Mouse (Mus musculus) cortical plate, adult 2 months (tissue): Measurements from ENCODE around the gene Gm17657. TPM values are rescaled to one million over a fixed set of nuclear protein-coding genes. Genes with fewer than 3 reads are reported as not detected.
A peak's percentile ranks its signal among the peaks of the same experiment; 100 is the strongest.

ENCODE experiments used
- H3K27ac ChIP-seq: fragments of 200-500 bp; 2 replicates; pipeline ENCODE4 v1.5.1; 2012; ENCODE audit warnings: low read length, control low read depth, inconsistent platforms; ENCODE audit not compliant: insufficient read depth
- H3K4me1 ChIP-seq: fragments of 200-500 bp; 2 replicates; pipeline ENCODE4 v1.6.1; 2011; ENCODE audit warnings: low read length; ENCODE audit not compliant: control insufficient read depth, insufficient read depth
- H3K4me3 ChIP-seq: fragments of 200-500 bp; 2 replicates; pipeline ENCODE4 v1.5.1; 2011; ENCODE audit warnings: mild to moderate bottlenecking, low read length, control low read depth; ENCODE audit not compliant: insufficient read depth
- CTCF ChIP-seq: fragments of 200-500 bp; IDR thresholded peaks from 2 replicates; pipeline ENCODE4 v1.5.1; 2011; ENCODE audit warnings: mild to moderate bottlenecking, control low read depth, low read length; ENCODE audit not compliant: insufficient read depth; ENCODE audit errors: extremely low read depth
- POLR2A ChIP-seq: fragments of 200-500 bp; IDR thresholded peaks from 2 replicates; pipeline ENCODE4 v1.6.1; 2011; ENCODE audit warnings: mild to moderate bottlenecking, low read length, control low read depth; ENCODE audit not compliant: insufficient read depth; ENCODE audit errors: extremely low read depth
- polyA plus RNA-seq: library from polyadenylated mRNA; depleted of rRNA; stranded (reverse); fragments of >200 nt; gene quantifications from 2 replicates; pipeline ENCODE4 v1.2.3, GENCODE M21; 2012; rRNA removed

Gene Gm17657
- not detected in 2 replicates for polyA plus RNA-seq

- TF ChIP-seq POLR2A: no peak
- TF ChIP-seq CTCF: no peak
- Histone ChIP-seq H3K27ac (peak within 1 kb of the TSS; percentile 53; the same call in 1 of the 2 replicates), H3K4me1 (peaks cover 2% of the 10 kb centered on the region; the same call in 1 of the 2 replicates), H3K4me3 (peak within 1 kb of the TSS; percentile 92)
These were observed at the start of gene Gm17657, which contains the start of gene Tbc1d22b for GRCm38 (mm10) chr17:29549543-29550428. TSS of gene Gm17657 (minus strand) at chr17:29549638. TSS of gene Tbc1d22b (plus strand) at chr17:29549785.

- TF ChIP-seq POLR2A: no peak
- no peak for TF ChIP-seq CTCF
- H3K27ac ChIP-seq: no peak overlapping the region
- H3K4me1 ChIP-seq: no peaks in the 10 kb centered on the region
- H3K4me3 ChIP-seq: no peak overlapping the region
These were observed 49.6 kb upstream of the Gm17657 start for GRCm38 (mm10) chr17:29599051-29599450.

- Histone ChIP-seq H3K4me3 (no peak overlapping the region), H3K4me1 (no peaks in the 10 kb centered on the region), H3K27ac (no peak overlapping the region)
- no peak for TF ChIP-seq POLR2A
- no peak for TF ChIP-seq CTCF
These were observed 47.3 kb upstream of the Gm17657 start for GRCm38 (mm10) chr17:29596771-29597132.

DNA sequence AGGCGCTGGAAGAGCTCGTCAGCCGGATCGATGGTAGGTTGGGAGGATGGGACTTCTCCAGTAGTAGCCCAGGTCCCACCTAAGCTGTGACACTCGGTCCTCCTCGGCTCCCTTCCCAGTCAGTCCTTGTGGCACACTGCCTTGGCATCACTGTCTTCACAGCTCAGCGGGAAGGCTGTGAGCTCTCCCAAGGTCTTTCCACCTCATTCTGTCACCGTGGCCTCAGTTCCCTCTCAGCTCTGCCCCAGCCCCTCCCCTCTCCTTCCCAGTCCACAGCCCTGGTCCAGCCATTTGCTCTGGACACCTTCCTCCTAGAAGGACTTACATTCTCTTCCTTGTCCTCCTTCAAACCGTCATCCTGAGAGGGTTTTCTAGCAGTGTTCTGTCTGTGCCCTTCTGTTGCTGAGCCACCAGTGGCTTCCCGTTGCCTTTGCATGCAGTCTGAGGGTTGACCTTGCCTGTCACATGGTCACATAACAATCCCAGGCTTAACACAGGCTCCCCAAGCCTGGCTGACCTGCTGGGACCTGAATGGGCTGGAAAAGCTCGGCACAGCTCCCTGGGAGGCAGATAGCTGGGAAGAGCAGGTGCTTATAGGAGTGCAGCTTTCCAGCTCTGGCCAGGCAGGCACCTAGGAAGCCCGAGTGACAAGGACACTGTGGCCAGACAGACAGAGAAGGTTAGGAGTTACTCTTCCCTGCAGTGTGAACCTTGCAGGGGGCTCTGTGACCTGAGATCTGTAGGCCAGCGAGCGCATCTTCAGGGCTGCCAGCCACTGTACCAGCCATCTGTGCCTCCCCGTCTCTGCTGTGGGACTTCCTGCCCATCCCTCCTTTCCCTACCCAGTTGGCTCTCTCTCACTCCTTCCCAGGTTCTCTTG is 46.7 kb upstream of the Gm17657 start:
- Histone ChIP-seq H3K4me3 (no peak overlapping the region), H3K27ac (no peak overlapping the region)
- TF ChIP-seq CTCF: no peak
- TF ChIP-seq POLR2A: no peak

DNA sequence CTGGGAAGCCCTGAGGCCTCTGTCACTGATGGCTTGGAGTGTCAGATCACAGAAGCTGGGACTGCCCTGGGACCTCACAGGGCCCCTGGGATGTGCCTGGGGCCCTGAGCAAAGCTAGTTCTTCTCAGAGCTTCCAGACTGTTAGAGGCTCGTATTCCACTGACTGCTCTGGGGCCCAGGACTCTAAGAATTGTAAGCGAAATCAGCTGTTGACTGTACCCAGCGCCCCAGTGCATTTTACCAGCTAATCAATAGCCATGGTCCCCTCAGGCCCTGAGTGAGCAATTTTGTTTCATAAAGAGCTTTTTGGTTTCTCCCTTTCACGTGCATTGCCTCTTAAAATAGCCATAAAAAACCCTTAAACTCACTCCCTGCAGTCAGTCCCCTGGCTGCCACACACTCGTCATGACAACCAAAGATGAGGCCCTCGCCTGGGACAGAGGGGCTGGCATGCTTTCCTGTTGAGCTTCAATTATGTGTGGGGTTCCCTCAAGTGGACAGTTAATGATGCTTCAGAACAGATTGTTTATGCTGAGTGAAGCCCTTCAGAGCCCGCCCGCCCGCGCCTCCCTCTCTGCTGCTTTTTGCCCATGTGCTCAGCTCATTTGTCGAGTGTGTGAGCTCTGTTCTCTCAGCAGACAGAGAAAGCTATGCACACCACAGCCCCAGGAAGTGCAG is 39.9 kb upstream of the Gm17657 start:
- Histone ChIP-seq H3K4me1 (peaks cover 1% of the 10 kb centered on the region; the same call in 1 of the 2 replicates), H3K27ac (no peak overlapping the region), H3K4me3 (no peak overlapping the region)
- no peak for TF ChIP-seq CTCF
- TF ChIP-seq POLR2A: no peak

More for the DNA sequence above, 46.7 kb upstream of the Gm17657 start:
- no peaks in the 10 kb centered on the region for H3K4me1 ChIP-seq

- H3K27ac ChIP-seq: no peak overlapping the region
- TF ChIP-seq CTCF (no peak), POLR2A (no peak)
- peaks cover 1% of the 10 kb centered on the region; the same call in 1 of the 2 replicates for H3K4me1 ChIP-seq
- no peak overlapping the region for H3K4me3 ChIP-seq
These were observed 37.5 kb upstream of the Gm17657 start for GRCm38 (mm10) chr17:29586921-29587320.

DNA sequence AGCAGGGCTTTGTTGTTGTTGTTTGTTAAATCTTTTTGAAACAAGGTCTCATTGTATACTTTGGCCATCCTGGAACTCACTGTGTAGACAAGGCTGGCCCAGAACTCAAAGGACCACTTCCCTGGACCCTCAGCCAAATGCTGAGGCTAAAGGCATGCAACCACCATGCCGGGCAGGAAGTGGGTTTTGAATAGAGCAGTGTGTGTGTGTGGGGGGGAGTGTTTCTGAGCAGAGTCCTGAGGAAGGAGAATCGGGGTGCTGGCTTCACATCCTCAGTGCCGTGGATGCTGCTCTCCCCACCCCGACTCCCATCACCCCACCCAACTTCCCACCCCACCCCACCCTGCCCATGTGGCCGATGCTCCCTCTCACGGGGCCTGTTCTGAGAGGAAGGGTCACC is 36.0 kb upstream of the Gm17657 start:
- Histone ChIP-seq H3K4me3 (no peak overlapping the region), H3K27ac (no peak overlapping the region), H3K4me1 (peaks cover 1% of the 10 kb centered on the region; the same call in 1 of the 2 replicates)
- no peak for TF ChIP-seq CTCF
- no peak for TF ChIP-seq POLR2A

- Histone ChIP-seq H3K4me1 (peaks cover under 1% of the 10 kb centered on the region; the same call in 1 of the 2 replicates), H3K4me3 (no peak overlapping the region), H3K27ac (no peak overlapping the region)
- TF ChIP-seq CTCF (no peak), POLR2A (no peak)
These were observed 35.3 kb upstream of the Gm17657 start for GRCm38 (mm10) chr17:29584737-29585136.

DNA sequence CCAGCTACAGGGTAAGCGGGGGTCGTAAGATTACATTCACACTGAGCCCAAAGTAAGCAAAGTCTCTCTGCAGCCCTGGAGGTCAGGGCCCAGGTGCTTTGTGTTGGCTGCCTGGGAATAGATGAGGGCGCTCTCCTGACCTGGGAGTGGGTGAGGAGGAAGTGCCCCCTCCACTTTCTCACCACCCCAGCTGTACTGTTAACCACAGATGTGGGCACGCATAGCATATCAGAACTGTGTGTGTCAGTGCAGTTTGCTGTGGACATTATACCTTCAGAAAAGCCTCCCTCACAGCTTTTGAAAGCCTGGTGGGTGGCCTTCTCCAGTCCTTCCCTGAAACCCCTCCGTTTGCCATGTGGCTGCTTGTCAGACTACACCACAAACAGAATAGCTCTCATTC is 34.9 kb upstream of the Gm17657 start:
- no peaks in the 10 kb centered on the region for H3K4me1 ChIP-seq
- no peak overlapping the region for H3K4me3 ChIP-seq
- no peak for TF ChIP-seq POLR2A
- TF ChIP-seq CTCF: no peak
- H3K27ac ChIP-seq: no peak overlapping the region
